Mouse (Mus musculus): Measurements from ENCODE around the gene Sdhaf4. TPM values are rescaled to one million over a fixed set of nuclear protein-coding genes. Genes with fewer than 3 reads are reported as not detected.
"Not testable (repeated sequence)": the region's sequence is repeated elsewhere in the genome, so short reads cannot be mapped to it uniquely, and the experiment has no call there.

Sdhaf4 gene
- polyA plus RNA-seq, 1 experiment from 2014 or later: 93.6 TPM

DNA sequence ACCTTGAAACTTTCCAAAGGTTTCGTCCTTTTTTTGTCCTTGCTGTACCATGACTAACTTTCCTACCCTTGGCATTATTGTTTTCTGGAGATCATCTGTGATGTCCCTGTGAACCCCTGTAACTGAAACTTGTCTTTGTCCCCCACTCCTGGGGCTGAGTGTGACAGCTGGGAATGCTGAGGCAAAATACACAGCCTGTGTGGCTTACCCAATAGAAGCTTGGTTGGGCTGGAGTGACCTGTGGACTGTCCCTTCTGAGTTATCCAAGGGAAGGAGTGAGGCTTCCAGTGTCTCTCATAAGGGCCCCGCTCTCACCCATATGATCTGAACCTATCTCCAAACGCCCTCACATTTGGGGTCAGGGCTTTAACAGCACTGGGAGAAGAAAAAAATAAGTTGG, 8.0 kb downstream of the Sdhaf4 start:
- no peak overlapping the region for H3K27ac ChIP-seq
- H3K9me3 ChIP-seq (replicated peaks): no peaks in the 10 kb centered on the region
- H3K4me1 ChIP-seq: no peaks in the 10 kb centered on the region
- H3K9ac ChIP-seq: no peak overlapping the region
- no peaks in the 10 kb centered on the region for H3K27me3 ChIP-seq
- ATAC-seq (ENCODE audit: low FRiP score): no peak
- H3K4me3 ChIP-seq: no peak overlapping the region
- peaks cover 47% of the 10 kb centered on the region for H3K36me3 ChIP-seq
- no peak overlapping the region for H3K4me2 ChIP-seq (replicated peaks)
- 93% methylated on average over 3 of the region's 3 CpGs for WGBS

DNA sequence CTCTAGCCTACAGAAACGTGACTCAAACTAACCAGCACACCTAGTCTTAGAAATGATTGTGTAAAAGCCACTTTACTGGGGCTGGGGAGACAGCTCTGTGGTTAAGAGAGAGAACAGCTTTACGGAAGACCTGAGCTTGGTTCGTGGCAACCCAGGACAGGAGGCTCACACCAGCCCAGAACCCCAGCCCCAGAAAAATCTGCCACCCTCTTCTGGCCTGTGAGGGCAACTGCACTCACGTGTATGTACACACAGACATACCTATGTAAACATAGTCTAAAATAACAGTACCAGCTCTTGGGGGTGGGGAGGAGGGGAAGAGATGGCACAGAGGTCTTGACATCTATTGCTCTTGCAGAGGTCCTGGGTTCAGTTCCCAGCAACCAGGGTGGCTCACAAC, 10.0 kb downstream of the Sdhaf4 start:
- H3K9ac ChIP-seq: no peak overlapping the region
- peaks cover 31% of the 10 kb centered on the region for H3K36me3 ChIP-seq
- no peak overlapping the region for H3K4me2 ChIP-seq (replicated peaks)
- no peaks in the 10 kb centered on the region for H3K9me3 ChIP-seq (replicated peaks)
- H3K4me1 ChIP-seq: no peaks in the 10 kb centered on the region
- no peak for ATAC-seq (ENCODE audit: low FRiP score)
- no peaks in the 10 kb centered on the region for H3K27me3 ChIP-seq
- no peak overlapping the region for H3K4me3 ChIP-seq
- 93% methylated on average over 4 of the region's 4 CpGs for WGBS
- H3K27ac ChIP-seq: no peak overlapping the region

DNA sequence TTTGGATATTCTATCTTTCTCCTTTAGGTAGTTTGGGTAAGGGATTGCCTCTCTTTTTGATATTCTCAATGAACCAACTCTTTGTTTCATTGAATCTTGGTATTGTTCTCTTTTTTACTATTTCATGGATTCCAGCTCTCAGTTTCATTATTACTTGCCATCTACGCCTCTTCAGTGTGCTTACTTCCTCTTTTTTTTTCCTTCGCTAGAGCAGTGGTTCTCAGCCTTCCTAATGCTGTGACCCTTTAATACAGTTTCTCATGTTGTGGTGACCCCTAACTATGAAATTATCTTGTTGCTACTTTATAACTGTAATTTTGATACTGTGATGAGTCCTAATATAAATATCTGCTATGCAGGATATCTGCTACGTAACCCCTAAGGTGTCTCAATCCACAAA, 22.3 kb downstream of the Sdhaf4 start:
- Histone ChIP-seq H3K27ac (no peak overlapping the region), H3K9ac (no peak overlapping the region), H3K4me1 (no peaks in the 10 kb centered on the region), H3K9me3 (replicated peaks) (no peaks in the 10 kb centered on the region), H3K4me2 (replicated peaks) (no peak overlapping the region), H3K36me3 (no peaks in the 10 kb centered on the region), H3K27me3 (no peaks in the 10 kb centered on the region), H3K4me3 (no peak overlapping the region)
- no peak for ATAC-seq (ENCODE audit: low FRiP score)
- WGBS: 94% methylated on average over 3 of the region's 3 CpGs

DNA sequence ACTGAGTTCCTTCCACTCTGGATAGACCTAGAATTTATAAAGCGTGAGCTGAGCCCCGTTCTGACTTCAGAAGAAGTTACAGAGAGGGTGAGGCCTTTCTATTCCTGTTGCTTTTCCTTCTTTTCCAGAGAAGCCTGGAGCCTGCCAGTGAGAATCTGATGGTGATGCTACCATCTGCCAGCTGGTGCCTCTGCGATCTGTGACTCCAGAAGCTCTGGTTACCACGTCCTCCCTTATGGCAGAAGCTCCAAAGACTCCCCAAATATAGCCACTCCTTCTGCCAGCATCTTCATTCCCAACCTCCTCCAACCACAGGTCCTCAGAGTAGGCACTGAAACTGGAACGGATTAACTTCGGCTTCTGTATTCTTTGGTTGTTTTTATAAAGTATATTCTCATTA, 27.2 kb downstream of the Sdhaf4 start:
- H3K4me2 ChIP-seq (replicated peaks): no peak overlapping the region
- no peaks in the 10 kb centered on the region for H3K27me3 ChIP-seq
- no peak overlapping the region for H3K4me3 ChIP-seq
- no peaks in the 10 kb centered on the region for H3K9me3 ChIP-seq (replicated peaks)
- H3K36me3 ChIP-seq: no peaks in the 10 kb centered on the region
- H3K27ac ChIP-seq: no peak overlapping the region
- H3K9ac ChIP-seq: no peak overlapping the region
- no peaks in the 10 kb centered on the region for H3K4me1 ChIP-seq
- no peak for ATAC-seq (ENCODE audit: low FRiP score)
- 88% methylated on average over 6 of the region's 6 CpGs for WGBS

DNA sequence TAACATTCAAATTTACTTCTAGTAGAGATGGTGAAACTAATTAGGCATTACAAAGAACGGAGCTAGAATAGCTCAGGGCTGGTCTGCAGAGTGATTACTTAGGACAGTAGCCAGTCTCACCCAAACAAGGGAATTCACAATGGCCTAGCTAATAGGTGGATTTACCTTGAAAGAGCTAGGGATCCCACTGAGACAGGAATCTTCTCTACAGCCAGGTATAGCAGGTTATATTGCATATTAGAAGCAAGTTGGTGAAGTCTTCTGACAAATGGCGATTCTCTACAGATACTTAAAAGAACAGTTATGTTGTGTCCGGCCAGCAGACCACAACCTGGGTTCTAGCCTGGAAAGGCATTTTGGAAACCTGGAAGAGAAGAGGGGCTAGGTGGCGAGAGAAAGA, 34.3 kb downstream of the Sdhaf4 start:
- not testable (repeated sequence) for ATAC-seq (ENCODE audit: low FRiP score); H3K4me1 ChIP-seq; H3K27ac ChIP-seq; H3K36me3 ChIP-seq; H3K4me3 ChIP-seq; H3K9ac ChIP-seq; H3K4me2 ChIP-seq (replicated peaks); H3K9me3 ChIP-seq (replicated peaks); H3K27me3 ChIP-seq
- 82% methylated on average over 3 of the region's 4 CpGs for WGBS

DNA sequence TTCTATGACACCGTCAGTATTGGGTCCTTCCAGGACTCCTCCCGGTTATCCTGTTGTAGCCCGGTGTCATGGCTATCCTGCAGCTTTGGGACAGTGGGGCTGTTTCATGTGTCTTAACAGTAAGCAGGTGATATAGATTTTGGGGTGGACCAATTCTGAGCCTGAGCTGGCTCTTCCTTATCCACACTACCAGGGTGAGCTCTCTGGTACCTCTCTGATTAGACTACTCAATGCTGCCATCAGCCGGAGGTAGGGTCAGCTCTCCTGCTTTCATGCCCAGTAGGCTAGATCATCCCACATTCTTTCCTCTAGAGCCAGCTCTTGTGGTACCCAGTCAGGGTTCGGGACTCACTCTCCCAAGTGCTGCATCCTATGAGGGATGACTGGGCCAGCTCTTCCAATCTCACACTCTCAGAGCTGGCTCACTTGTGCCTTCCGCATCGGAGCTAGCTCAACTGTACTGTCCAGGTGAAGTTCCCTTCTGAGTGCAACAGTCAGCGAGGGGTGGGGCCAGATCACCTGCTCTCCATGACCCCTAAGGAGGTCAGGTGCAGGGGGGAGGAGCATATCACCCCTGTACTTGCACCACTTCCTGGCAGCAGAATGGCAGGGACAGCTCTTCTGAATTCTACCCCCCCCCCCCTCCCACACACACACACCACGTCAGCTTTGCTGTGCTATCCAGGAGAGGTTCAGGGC, 37.3 kb downstream of the Sdhaf4 start:
- Histone ChIP-seq H3K4me1 (no peaks in the 10 kb centered on the region), H3K36me3 (no peaks in the 10 kb centered on the region), H3K9ac (no peak overlapping the region), H3K4me2 (replicated peaks) (no peak overlapping the region), H3K4me3 (no peak overlapping the region), H3K9me3 (replicated peaks) (0 out of 2 replicates have a peak, but pooled peaks cover 8% of the 10 kb centered on the region), H3K27me3 (no peaks in the 10 kb centered on the region), H3K27ac (no peak overlapping the region)
- ATAC-seq (ENCODE audit: low FRiP score): 0 out of 2 replicates have a peak, but pooled peaks have one; percentile 35
- WGBS: 90% methylated on average over 9 of the region's 9 CpGs

DNA sequence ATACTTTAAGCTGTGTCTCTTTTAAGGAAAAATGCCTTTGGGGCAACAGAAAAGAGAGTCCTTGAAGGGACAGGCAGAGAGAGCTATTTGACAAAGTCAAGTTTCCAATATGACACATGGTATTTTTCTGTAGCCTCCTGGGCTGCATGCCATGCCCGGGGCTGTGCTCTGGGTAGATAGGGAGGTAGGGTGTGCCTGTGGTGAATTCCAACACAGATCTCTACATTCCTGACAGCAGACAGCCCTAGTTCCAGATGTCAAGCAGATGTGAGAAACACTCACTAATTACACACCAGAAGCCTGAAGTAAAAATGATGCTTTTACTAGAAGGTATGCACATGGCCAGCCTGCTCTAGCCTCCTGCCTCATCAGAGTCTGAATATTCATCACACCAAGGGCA, 39.2 kb downstream of the Sdhaf4 start:
- H3K9me3 ChIP-seq (replicated peaks): 0 out of 2 replicates have a peak, but pooled peaks cover 8% of the 10 kb centered on the region
- no peak overlapping the region for H3K4me2 ChIP-seq (replicated peaks)
- no peaks in the 10 kb centered on the region for H3K4me1 ChIP-seq
- no peaks in the 10 kb centered on the region for H3K36me3 ChIP-seq
- H3K9ac ChIP-seq: no peak overlapping the region
- no peak for ATAC-seq (ENCODE audit: low FRiP score)
- H3K4me3 ChIP-seq: no peak overlapping the region
- no peak overlapping the region for H3K27ac ChIP-seq
- 76% methylated on average over 1 of the region's 1 CpGs for WGBS
- no peaks in the 10 kb centered on the region for H3K27me3 ChIP-seq

DNA sequence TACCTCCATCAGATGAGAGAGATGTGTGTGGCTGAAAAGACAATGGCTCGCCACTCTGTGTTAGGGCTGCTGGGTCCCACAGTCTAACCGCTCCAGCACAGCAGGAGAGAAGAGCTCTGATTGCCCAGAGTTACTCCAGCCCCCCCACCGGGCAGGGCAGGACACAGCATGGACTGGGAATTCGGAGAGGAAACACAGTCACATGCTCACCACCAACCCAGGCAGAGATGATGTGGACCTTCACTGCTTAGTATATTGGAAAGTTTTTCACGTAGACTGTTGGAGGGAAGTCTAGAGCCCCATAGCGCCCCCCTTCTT, 46.1 kb downstream of the Sdhaf4 start:
- H3K27ac ChIP-seq: no peak overlapping the region
- no peaks in the 10 kb centered on the region for H3K4me1 ChIP-seq
- WGBS: 21% methylated on average over 6 of the region's 6 CpGs
- peak overlapping the region; percentile 7; the same call in 1 of the 2 replicates for H3K4me3 ChIP-seq
- no peak for ATAC-seq (ENCODE audit: low FRiP score)
- H3K9ac ChIP-seq: 0 out of 2 replicates have a peak overlapping the region, but pooled peaks have one; percentile 18
- no peaks in the 10 kb centered on the region for H3K36me3 ChIP-seq
- no peaks in the 10 kb centered on the region for H3K27me3 ChIP-seq
- peak overlapping the region; percentile 39 for H3K4me2 ChIP-seq (replicated peaks)
- no peaks in the 10 kb centered on the region for H3K9me3 ChIP-seq (replicated peaks)

DNA sequence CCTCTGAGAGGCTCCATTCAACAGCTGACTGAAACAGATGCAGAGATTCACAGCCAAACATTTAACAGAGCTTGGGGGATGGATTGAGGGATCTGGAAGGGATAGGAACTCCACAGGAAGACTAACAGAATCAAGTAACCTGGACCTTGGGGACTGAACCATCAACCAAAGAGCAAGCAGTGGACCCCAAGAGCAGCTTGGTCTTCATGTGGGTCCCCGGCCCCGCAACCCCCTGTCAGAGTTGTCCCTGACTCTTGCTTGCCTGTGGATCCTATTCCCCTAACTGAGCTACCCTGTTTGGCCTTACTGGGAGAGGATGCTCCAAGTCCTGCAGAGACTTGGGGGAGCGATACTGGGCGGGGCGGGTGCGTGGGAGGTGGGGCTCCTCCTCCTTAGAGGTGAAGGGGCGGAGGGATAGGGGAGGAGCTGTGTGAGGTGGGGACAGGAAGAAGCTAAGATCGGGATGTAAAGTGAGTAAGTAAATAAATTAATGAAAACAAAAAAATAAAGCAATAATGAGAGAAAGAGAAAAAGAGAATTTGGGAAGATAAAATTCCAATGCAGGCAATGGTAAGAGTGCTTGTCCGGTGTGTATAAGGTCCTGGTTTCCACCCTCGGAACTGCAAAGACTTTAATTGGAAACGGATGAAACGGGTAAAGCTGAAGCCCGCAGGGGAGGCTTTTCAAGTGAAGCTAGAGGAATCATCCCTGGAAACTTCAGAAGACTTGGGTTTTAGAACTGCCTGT, 46.6 kb downstream of the Sdhaf4 start:
- no peaks in the 10 kb centered on the region for H3K9me3 ChIP-seq (replicated peaks)
- no peak overlapping the region for H3K27ac ChIP-seq
- H3K4me2 ChIP-seq (replicated peaks): peak overlapping the region; percentile 39
- no peak for ATAC-seq (ENCODE audit: low FRiP score)
- H3K4me1 ChIP-seq: no peaks in the 10 kb centered on the region
- no peaks in the 10 kb centered on the region for H3K27me3 ChIP-seq
- H3K4me3 ChIP-seq: peak overlapping the region; percentile 7; the same call in 1 of the 2 replicates
- H3K9ac ChIP-seq: 0 out of 2 replicates have a peak overlapping the region, but pooled peaks have one; percentile 18
- H3K36me3 ChIP-seq: no peaks in the 10 kb centered on the region
- 19% methylated on average over 13 of the region's 13 CpGs for WGBS

DNA sequence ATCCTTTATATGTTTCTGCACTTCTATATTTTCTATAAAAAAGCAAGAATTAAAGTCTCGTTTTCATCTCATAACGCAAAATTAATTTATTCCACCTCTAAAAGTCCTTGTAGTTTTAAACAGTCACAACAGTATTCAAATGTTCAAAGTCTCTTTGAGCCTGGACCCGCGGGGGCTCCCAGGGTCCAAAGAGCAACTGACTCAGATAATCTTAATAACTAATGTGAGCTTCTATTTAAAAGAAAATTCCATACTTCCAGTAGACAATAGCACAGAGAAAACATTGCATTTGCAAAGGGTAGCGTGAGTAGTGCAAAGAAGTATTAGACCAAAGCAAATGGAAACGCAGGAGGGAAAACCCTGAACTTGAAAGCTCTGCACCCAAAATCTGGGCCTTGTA, 47.4 kb downstream of the Sdhaf4 start:
- Histone ChIP-seq H3K9me3 (replicated peaks) (no peaks in the 10 kb centered on the region), H3K27ac (no peak overlapping the region), H3K4me1 (no peaks in the 10 kb centered on the region), H3K27me3 (no peaks in the 10 kb centered on the region), H3K4me2 (replicated peaks) (no peak overlapping the region), H3K36me3 (no peaks in the 10 kb centered on the region), H3K4me3 (no peak overlapping the region), H3K9ac (no peak overlapping the region)
- ATAC-seq (ENCODE audit: low FRiP score): no peak
- 94% methylated on average over 6 of the region's 6 CpGs for WGBS

DNA sequence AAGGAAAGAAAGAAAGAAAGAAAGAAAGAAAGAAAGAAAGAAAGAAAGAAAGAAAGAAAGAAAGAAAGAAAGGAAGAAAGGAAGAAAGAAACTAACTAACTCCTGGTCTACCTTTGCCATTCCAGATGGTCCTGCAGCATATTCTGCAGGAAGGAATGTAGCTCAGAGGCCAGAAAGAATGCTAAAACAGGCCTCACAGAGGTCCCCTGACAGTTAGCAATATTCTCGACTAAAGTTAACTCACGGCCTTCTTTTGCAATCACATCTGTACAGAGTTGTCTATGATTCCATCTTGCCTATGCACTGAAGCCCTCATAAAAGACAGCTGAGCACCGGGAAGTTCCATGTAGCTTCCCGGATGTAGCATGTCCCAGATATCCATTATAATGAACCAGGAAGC, 49.9 kb downstream of the Sdhaf4 start:
- Histone ChIP-seq H3K4me2 (replicated peaks) (no peak overlapping the region), H3K9me3 (replicated peaks) (no peaks in the 10 kb centered on the region), H3K4me1 (no peaks in the 10 kb centered on the region), H3K4me3 (no peak overlapping the region), H3K9ac (no peak overlapping the region), H3K27me3 (no peaks in the 10 kb centered on the region), H3K27ac (no peak overlapping the region), H3K36me3 (no peaks in the 10 kb centered on the region)
- ATAC-seq (ENCODE audit: low FRiP score): no peak
- WGBS: 92% methylated on average over 4 of the region's 4 CpGs

DNA sequence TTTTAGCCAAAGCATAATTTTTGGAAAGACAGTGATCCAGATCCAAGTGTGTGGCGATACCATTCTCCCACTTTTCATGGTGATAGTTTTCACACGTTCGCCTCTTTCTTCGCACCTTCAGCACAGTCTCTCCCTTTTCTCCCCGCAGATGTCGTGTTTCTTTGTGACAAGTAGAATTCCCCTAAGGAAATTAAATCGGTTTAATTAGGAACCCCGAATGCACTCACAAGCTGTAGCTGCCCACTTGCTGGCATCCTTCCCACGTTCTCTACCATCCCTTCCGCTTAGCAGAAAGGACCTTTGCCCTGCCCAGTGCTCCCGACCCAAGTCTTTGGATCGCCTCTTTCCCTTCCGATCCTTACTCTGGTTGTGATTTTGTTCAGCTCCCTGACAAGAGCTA, 51.5 kb downstream of the Sdhaf4 start:
- no peak for ATAC-seq (ENCODE audit: low FRiP score)
- Histone ChIP-seq H3K36me3 (no peaks in the 10 kb centered on the region), H3K4me3 (no peak overlapping the region), H3K9ac (no peak overlapping the region), H3K27me3 (no peaks in the 10 kb centered on the region), H3K4me1 (no peaks in the 10 kb centered on the region), H3K9me3 (replicated peaks) (no peaks in the 10 kb centered on the region), H3K27ac (no peak overlapping the region), H3K4me2 (replicated peaks) (no peak overlapping the region)
- WGBS: 85% methylated on average over 13 of the region's 13 CpGs

Measured in hindbrain, embryonic 12.5 days (tissue).